Mouse (Mus musculus): ENCODE data around the gene Sh3bp5l.

The Sh3bp5l gene

DNA sequence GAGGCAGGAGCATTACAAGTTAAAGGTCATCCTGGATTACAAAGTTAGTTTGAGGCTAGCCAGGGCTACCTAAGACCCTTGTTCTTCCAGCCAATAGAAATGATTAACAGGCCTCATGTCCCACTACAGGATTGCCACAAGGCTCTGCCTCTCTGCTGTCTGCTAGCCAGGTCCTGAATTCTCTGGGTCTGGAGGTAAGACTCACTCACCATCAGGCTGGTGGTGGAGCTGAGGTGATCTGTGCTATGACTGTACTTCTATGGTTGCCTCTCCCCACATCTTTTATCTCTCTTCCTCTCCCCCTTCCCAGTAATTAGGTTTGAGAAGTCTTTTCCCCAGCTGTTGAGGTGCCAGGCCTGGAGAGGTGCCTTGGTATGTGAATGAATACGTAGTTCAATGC lies 49.0 kb downstream of the Sh3bp5l start:
- no peak for DNase-seq

DNA sequence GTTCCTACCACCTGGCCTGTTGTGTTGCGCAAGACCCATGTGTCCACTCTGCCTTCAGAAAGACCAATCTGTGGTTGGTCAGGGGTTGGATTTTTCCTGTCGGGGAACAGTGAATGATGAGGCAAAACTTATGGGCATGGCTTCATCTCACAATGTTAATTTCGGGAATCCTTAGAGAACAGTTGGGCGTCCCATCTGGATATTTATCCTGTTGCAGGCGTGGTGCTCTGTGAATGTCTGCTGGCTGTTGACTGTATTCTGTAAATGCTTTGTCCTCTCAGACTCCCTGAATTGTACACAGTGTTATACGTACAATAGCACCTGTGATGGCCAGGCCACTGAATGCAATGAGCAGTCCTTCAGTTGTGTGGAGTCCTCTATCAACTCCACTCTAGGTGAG lies 51.9 kb downstream of the Sh3bp5l start:
- DNase-seq, result no peak

Measured in lung, postnatal 10 days (tissue).